Mouse (Mus musculus) CH12.LX (cell line): ENCODE data around the gene Cep350. TPM values are rescaled to one million over a fixed set of nuclear protein-coding genes. Genes with fewer than 3 reads are reported as not detected.

Source experiments
- DNase-seq: peaks from one replicate; pipeline ENCODE4 v3.0.0-alpha.2; 2013; ENCODE audit errors: extremely low read depth
- H3K27ac ChIP-seq: 2 replicates; pipeline ENCODE4 v1.5.1; 2012; ENCODE audit warnings: low read depth, mild to moderate bottlenecking, control low read depth, moderate library complexity; ENCODE audit not compliant: insufficient read depth
- H3K27me3 ChIP-seq: replicated peaks from 2 replicates; pipeline ENCODE3; 2012; ENCODE audit warnings: inconsistent platforms
- H3K36me3 ChIP-seq, 2 experiments: replicated peaks in 1 of 2; 2 replicates each; pipeline versions ENCODE3 to v1.6.1; 2012; ENCODE audit warnings: inconsistent platforms in 1 of 2, low read length in 1 of 2, mild to moderate bottlenecking in 1 of 2, mixed read lengths in 1 of 2, moderate library complexity in 1 of 2; ENCODE audit not compliant: control insufficient read depth in 1 of 2, insufficient read depth in 1 of 2
- H3K4me1 ChIP-seq, 2 experiments: 2 replicates each; pipeline ENCODE4 v1.6.1; 2012; ENCODE audit warnings: inconsistent platforms in 1 of 2, moderate library complexity in 1 of 2; ENCODE audit not compliant: insufficient read depth in 2 of 2, control insufficient read depth in 1 of 2
- H3K4me2 ChIP-seq: 2 replicates; pipeline ENCODE4 v1.6.1; 2012; ENCODE audit warnings: low read depth, mild to moderate bottlenecking, control low read depth; ENCODE audit not compliant: poor library complexity, insufficient read depth, severe bottlenecking
- H3K4me3 ChIP-seq, 3 experiments: fragments of 150-350 bp in 1 of 3; sonication (generic) in 1 of 3; replicated peaks in 1 of 3; 2 replicates each; pipeline versions ENCODE3 to v1.5.1; 2011 to 2012; ENCODE audit warnings: low read depth in 2 of 3, low read length in 2 of 3, mild to moderate bottlenecking in 2 of 3, moderate library complexity in 2 of 3, control low read depth in 1 of 3, improper control_type of control experiment in 1 of 3, inconsistent platforms in 1 of 3, mixed read lengths in 1 of 3; ENCODE audit not compliant: poor library complexity in 1 of 3
- H3K79me2 ChIP-seq: replicated peaks from 2 replicates; pipeline ENCODE4 v1.6.1; 2012; ENCODE audit warnings: mild to moderate bottlenecking, moderate library complexity; ENCODE audit not compliant: control insufficient read depth, poor library complexity, insufficient read depth, severe bottlenecking; ENCODE audit errors: extremely low read depth
- H3K9ac ChIP-seq: 2 replicates; pipeline ENCODE4 v1.6.1; 2012; ENCODE audit warnings: low read depth, mild to moderate bottlenecking, control low read depth, moderate library complexity; ENCODE audit not compliant: insufficient read depth
- H3K9me3 ChIP-seq: replicated peaks from 2 replicates; pipeline ENCODE3; 2012; ENCODE audit warnings: low read length, inconsistent platforms, mixed read lengths
- CHD2 ChIP-seq: IDR thresholded peaks from 2 replicates; pipeline ENCODE4 v1.6.1; 2011; ENCODE audit warnings: low read length, improper control_type of control experiment
- EP300 ChIP-seq: IDR thresholded peaks from 2 replicates; pipeline ENCODE4 v1.6.1; 2011; ENCODE audit warnings: low read length, improper control_type of control experiment
- ETS1 ChIP-seq: conservative IDR thresholded peaks from 2 replicates; pipeline ENCODE4 v1.6.1; 2012; ENCODE audit warnings: low read depth, mild to moderate bottlenecking, inconsistent platforms, low read length, improper control_type of control experiment, moderate library complexity
- HCFC1 ChIP-seq: IDR thresholded peaks from 2 replicates; pipeline ENCODE4 v1.6.1; 2012; ENCODE audit warnings: low read depth, mild to moderate bottlenecking, inconsistent platforms, low read length, improper control_type of control experiment
- IRF4 ChIP-seq: IDR thresholded peaks from 2 replicates; pipeline ENCODE4 v1.6.1; 2014; ENCODE audit warnings: low read depth, mild to moderate bottlenecking, inconsistent platforms, low read length, improper control_type of control experiment
- JUN ChIP-seq: IDR thresholded peaks from 2 replicates; pipeline ENCODE4 v1.6.1; 2011; ENCODE audit warnings: low read depth, mild to moderate bottlenecking, low read length, improper control_type of control experiment, moderate library complexity; ENCODE audit not compliant: insufficient read depth
- MAFK ChIP-seq: IDR thresholded peaks from 2 replicates; pipeline ENCODE4 v1.6.1; 2011; ENCODE audit warnings: low read length, improper control_type of control experiment; ENCODE audit not compliant: insufficient replicate concordance
- MAX ChIP-seq: IDR thresholded peaks from 2 replicates; pipeline ENCODE4 v1.6.1; 2011; ENCODE audit warnings: low read length, improper control_type of control experiment
- MAZ ChIP-seq: IDR thresholded peaks from 2 replicates; pipeline ENCODE4 v1.6.1; 2012; ENCODE audit warnings: low read depth, mild to moderate bottlenecking, inconsistent platforms, low read length, improper control_type of control experiment, moderate library complexity
- MYC ChIP-seq: IDR thresholded peaks from 2 replicates; pipeline ENCODE4 v1.6.1; 2011; ENCODE audit warnings: low read depth, mild to moderate bottlenecking, improper control_type of control experiment, low read length
- NRF1 ChIP-seq: IDR thresholded peaks from 2 replicates; pipeline ENCODE4 v1.6.1; 2014; ENCODE audit warnings: low read depth, mild to moderate bottlenecking, inconsistent platforms, low read length, improper control_type of control experiment, moderate library complexity
- POLR2A ChIP-seq: IDR thresholded peaks from 2 replicates; pipeline ENCODE4 v1.6.1; 2011; ENCODE audit warnings: low read depth, mild to moderate bottlenecking, improper control_type of control experiment, low read length
- SIN3A ChIP-seq: IDR thresholded peaks from 2 replicates; pipeline ENCODE4 v1.6.1; 2012; ENCODE audit warnings: low read length, improper control_type of control experiment, inconsistent platforms
- SMC3 ChIP-seq: IDR thresholded peaks from 2 replicates; pipeline ENCODE4 v1.6.1; 2011; ENCODE audit warnings: low read depth, low read length, improper control_type of control experiment
- TBP ChIP-seq: conservative IDR thresholded peaks from 2 replicates; pipeline ENCODE4 v1.6.1; 2011; ENCODE audit warnings: low read depth, low read length, improper control_type of control experiment
- USF1 ChIP-seq: IDR thresholded peaks from 2 replicates; pipeline ENCODE4 v1.6.1; 2014; ENCODE audit warnings: low read depth, mild to moderate bottlenecking, inconsistent platforms, low read length, improper control_type of control experiment
- USF2 ChIP-seq: conservative IDR thresholded peaks from 2 replicates; pipeline ENCODE4 v1.6.1; 2011; ENCODE audit warnings: low read depth, low read length, improper control_type of control experiment
- dilution Hi-C: fragments of 300-500 bp; cut with MboI; formaldehyde crosslinking; loops from 2 replicates; pipeline ENCODE4 v1.14.3; 2020; ENCODE audit warnings: low sequenced_read_pairs; ENCODE audit not compliant: extremely low pct_unique_long_range_greater_than_20kb, extremely low pct_ligation_motif_present
- in situ Hi-C: fragments of 300-500 bp; cut with MboI; formaldehyde crosslinking; loops from 3 replicates; pipeline ENCODE4 v1.14.3; 2019; ENCODE audit warnings: low sequenced_read_pairs, low pct_ligation_motif_present, low pct_unique_long_range_greater_than_20kb, mixed read lengths
- polyA plus RNA-seq: library from polyadenylated mRNA; unstranded; fragments of >175 nt; gene quantifications from 2 replicates; pipeline ENCODE4 v1.2.1, GENCODE M21; 2012; ENCODE audit warnings: low read depth; ENCODE audit not compliant: insufficient read length
- total RNA-seq, 2 experiments: library from RNA; depleted of rRNA; stranded (reverse); fragments of 300-350 nt in 1 of 2; fragments of >200 nt in 1 of 2; gene quantifications; 2 replicates each; pipeline ENCODE4 v1.2.3; 2012 to 2014

Gene Cep350
- total and polyA plus RNA-seq, 3 experiments: 3.5 to 8.3 (median 6.8) TPM

DNA sequence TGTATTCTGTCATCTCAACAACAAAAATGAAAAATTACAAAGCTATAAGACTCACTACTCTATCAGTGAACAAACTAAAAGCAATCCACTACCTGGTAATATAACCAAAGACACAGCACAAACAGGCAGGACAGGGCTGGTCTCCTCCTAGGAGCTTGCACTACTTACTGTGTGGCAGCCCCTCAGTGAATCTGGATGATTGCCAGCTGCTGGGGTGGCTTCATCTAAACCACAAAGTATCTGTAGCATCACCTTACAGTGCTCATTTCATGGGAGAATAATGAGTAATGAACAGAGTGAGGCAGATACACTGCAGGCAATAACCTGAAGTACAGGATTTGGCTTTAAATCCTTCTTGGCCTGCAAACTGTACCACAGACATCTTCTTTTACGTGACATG lies 46.7 kb upstream of the Cep350 start:
- in situ Hi-C loops (no loop called here), dilution Hi-C loops (no loop called here)
- TF ChIP-seq JUN (no peak), EP300 (no peak), MAX (no peak), NRF1 (no peak), MYC (no peak), TBP (no peak), SMC3 (no peak), USF1 (no peak), POLR2A (no peak)
- TF ChIP-seq, all 38 proteins: peak for 0
- Histone ChIP-seq H3K27ac (no peak overlapping the region), H3K9me3 (no peaks in the 10 kb centered on the region), H3K27me3 (no peaks in the 10 kb centered on the region), H3K36me3 (peaks cover 40 to 71% of the 10 kb centered on the region in 2 experiments), H3K4me3 (no peak overlapping the region), H3K79me2 (no peaks in the 10 kb centered on the region), H3K9ac (no peak overlapping the region), H3K4me1 (no peaks in the 10 kb centered on the region), H3K4me2 (no peak overlapping the region)
- no peak for DNase-seq

DNA sequence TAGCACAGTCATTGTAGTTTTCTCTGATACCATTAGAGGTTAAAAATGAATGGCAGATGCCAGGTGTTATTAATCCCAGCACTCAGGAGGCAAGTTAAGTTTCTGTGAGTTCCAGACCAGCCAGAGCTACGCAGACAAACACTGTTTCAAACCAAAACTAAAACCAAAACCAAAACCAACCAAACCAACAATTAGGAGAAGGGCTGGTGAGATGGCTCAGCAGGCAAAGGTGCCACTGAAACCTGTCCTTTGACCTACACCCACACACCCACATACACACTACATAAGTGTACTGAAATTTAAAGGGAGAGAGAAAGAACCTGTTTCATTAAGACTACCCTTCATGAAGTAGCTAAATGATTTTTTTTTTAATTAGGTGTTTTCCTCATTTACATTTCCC lies 35.9 kb upstream of the Cep350 start:
- dilution Hi-C loops: no loop called here
- Histone ChIP-seq H3K4me1 (peaks cover 2 to 7% of the 10 kb centered on the region in 2 experiments; a peak in 2 of 4 replicates), H3K27me3 (no peaks in the 10 kb centered on the region), H3K4me3 (no peak overlapping the region), H3K4me2 (peak overlapping the region; percentile 60), H3K9me3 (no peaks in the 10 kb centered on the region), H3K36me3 (peaks cover 29 to 68% of the 10 kb centered on the region in 2 experiments), H3K27ac (peak overlapping the region; percentile 32; the same call in 1 of the 2 replicates), H3K9ac (no peak overlapping the region; the same call in 1 of the 2 replicates), H3K79me2 (no peaks in the 10 kb centered on the region)
- DNase-seq: peak; percentile 35
- TF ChIP-seq MAFK (no peak), SMC3 (no peak), TBP (no peak), HCFC1 (no peak), SIN3A (peak; percentile 52; the same call in 1 of the 2 replicates), IRF4 (peak; percentile 70; the same call in 1 of the 2 replicates), EP300 (peak; percentile 48; the same call in 1 of the 2 replicates), USF2 (no peak), CHD2 (no peak), ETS1 (peak; percentile 77), MAZ (no peak), MYC (no peak)
- in situ Hi-C loops: no loop called here
